Mouse (Mus musculus) cerebellum, adult 2 months (tissue): Measurements from ENCODE around the gene Ncoa5. TPM values are rescaled to one million over a fixed set of nuclear protein-coding genes. Genes with fewer than 3 reads are reported as not detected.
A peak's percentile ranks its signal among the peaks of the same experiment; 100 is the strongest.

Experiments used
- DNase-seq, 2 experiments: peaks; one replicate each; pipeline ENCODE4 v3.0.0; 2021
- H3K27ac ChIP-seq: fragments of 200-500 bp; 2 replicates; pipeline ENCODE4 v1.5.1; 2012; ENCODE audit warnings: low read length, control low read depth, inconsistent platforms; ENCODE audit not compliant: insufficient read depth
- H3K27me3 ChIP-seq: fragments of 200-500 bp; 2 replicates; pipeline ENCODE4 v1.6.1; 2012; ENCODE audit warnings: inconsistent platforms, mild to moderate bottlenecking, low read length, moderate library complexity; ENCODE audit not compliant: control insufficient read depth, insufficient read depth
- H3K4me1 ChIP-seq: fragments of 200-500 bp; 2 replicates; pipeline ENCODE4 v1.6.1; 2011; ENCODE audit warnings: low read length; ENCODE audit not compliant: control insufficient read depth, insufficient read depth
- H3K4me3 ChIP-seq: fragments of 200-500 bp; replicated peaks from 2 replicates; pipeline ENCODE3; 2011; ENCODE audit warnings: mild to moderate bottlenecking, low read depth, low read length, control low read depth; ENCODE audit not compliant: insufficient read depth
- CTCF ChIP-seq: fragments of 200-500 bp; IDR thresholded peaks from 2 replicates; pipeline ENCODE4 v1.5.1; 2011; ENCODE audit warnings: low read depth, mild to moderate bottlenecking, control low read depth, low read length, moderate library complexity, borderline replicate concordance; ENCODE audit not compliant: insufficient read depth
- POLR2A ChIP-seq: fragments of 200-500 bp; IDR thresholded peaks from 2 replicates; pipeline ENCODE4 v1.6.1; 2011; ENCODE audit warnings: low read length, control low read depth, borderline replicate concordance; ENCODE audit not compliant: insufficient read depth
- WGBS: fragments of 180-500 bp; shearing (Covaris S2); methylation state at CpG from one replicate; pipeline ENCODE4 v1.1.7; 2018; 5-methylcytosine and 5-hydroxymethylcytosine counted together
- polyA plus RNA-seq: library from polyadenylated mRNA; depleted of rRNA; stranded (reverse); fragments of >200 nt; gene quantifications from 2 replicates; pipeline ENCODE4 v1.2.3, GENCODE M21; 2012

The Ncoa5 gene
- polyA plus RNA-seq, 1 experiment = 54.9 TPM

DNA sequence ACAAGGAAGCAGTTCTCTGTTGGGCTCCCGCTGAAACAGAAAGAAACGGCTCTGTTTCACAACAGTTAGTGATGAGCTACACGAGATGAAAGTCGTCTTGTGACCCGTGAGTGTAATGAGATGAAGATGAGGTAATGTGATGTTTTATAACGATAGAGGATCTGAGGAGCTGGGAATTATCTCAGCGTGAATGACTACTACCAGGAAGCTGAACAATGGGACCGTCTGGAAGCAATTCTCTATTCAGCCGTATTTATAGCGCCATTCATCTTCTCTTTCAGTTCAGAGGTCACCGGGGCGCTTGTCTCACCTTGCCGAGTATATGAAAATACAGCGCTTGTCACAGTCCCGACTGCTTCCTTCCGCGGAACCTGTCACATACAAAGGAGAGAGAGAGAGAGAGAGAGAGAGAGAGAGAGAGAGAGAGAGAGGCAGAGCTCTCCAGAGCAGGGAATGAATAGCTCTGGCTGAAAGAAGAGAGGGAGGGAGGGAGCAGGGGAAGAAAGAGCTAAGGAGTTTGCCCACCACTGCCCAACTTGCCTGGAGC lies 8.5 kb upstream of the Ncoa5 start:
- TF ChIP-seq CTCF (no peak), POLR2A (no peak)
- WGBS = 7% methylated on average over 17 of the region's 17 CpGs
- peak in 1 of 2 experiments; percentile 12 for DNase-seq
- Histone ChIP-seq H3K4me3 (peak overlapping the region; percentile 22), H3K27ac (no peak overlapping the region), H3K27me3 (no peaks in the 10 kb centered on the region), H3K4me1 (no peaks in the 10 kb centered on the region)

DNA sequence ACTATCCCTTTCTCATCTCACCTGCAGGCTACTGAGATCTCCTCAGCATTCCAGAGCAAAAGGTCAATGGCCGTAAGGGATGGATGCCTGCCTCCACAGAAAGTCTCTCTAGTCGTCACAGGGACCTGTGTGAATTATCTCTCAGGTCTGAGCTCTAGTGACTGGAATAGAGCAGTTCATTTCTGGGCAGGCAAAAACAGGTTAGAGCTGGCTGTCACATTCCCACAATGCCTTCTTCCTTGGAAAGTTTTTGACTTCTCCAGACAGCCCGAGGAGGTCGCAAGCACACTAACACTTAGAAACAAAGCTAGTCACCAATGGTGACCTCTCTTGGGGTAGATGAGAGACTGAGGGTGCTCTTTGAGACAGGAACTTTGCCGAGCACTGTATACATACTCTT lies 7.5 kb upstream of the Ncoa5 start:
- Histone ChIP-seq H3K4me3 (no peak overlapping the region), H3K4me1 (no peaks in the 10 kb centered on the region), H3K27ac (no peak overlapping the region), H3K27me3 (no peaks in the 10 kb centered on the region)
- TF ChIP-seq CTCF = no peak
- TF ChIP-seq POLR2A = no peak
- 93% methylated on average over 5 of the region's 5 CpGs for WGBS
- no peak for DNase-seq

DNA sequence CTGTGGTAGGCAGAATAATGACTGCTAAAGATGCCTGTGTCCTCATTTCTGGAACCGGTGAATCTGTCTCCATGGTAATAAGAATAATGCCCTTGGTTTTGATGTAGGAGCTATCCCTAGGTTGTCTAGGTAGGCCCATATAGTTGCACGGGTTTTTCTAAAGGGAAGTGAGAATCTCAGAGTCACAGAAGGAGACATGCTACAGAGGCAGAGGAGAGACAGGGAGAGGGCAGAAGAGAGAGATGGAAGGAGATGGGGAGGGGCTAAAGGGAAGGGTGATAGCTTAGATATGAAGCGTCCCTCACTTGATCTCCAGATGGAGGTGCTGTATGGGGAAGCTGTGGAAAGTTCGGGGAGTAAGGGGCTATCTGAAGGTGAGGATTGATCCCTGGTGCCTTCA lies 2.7 kb upstream of the Ncoa5 start:
- DNase-seq = no peak
- TF ChIP-seq CTCF (no peak), POLR2A (no peak)
- Histone ChIP-seq H3K4me1 (peaks cover 4% of the 10 kb centered on the region; the same call in 1 of the 2 replicates), H3K4me3 (no peak overlapping the region), H3K27me3 (no peaks in the 10 kb centered on the region), H3K27ac (no peak overlapping the region)
- 72% methylated on average over 4 of the region's 4 CpGs for WGBS

DNA sequence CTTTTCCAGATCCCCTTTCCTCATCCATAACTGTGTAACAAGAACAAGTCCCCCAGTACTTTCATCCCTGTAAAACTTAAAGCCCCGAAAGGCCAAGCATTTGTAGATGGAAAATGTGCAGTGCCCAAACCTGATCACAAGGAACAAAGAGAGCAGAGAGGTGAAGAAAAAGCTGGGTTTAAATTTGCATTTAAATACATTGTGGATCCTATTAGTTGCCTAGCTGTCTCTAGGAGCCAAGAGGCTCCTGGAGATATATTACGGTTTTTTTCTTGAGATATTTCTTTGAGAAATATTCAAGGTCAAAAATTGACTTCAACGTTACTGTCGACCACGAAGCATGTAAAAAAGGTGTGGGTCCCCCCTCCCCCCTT lies 378 bp upstream of the Ncoa5 start:
- Histone ChIP-seq H3K27ac (no peak overlapping the region), H3K27me3 (no peaks in the 10 kb centered on the region), H3K4me1 (peaks cover 4% of the 10 kb centered on the region; the same call in 1 of the 2 replicates), H3K4me3 (peak overlapping the region; percentile 87)
- TF ChIP-seq CTCF (no peak), POLR2A (no peak)
- WGBS = 16% methylated on average over 5 of the region's 5 CpGs
- DNase-seq = no peak

DNA sequence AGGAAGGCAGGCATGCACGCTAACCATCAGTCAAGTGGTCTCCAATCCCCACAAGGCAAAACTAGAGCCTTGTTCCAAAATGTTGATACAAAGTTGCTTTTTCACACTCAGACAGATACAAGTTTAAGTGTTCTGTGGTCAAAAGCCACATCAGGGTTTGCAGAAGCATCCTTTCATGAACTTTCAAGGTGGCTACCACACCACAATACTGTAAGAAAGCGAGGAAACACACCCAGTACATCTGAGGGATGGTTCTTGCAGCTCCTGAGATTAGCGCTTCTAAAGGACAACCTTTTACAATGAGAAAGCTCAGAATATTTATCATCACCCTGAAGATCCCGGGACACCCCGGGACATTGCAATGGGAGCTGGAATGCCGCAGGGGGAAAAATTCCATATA lies 1.4 kb downstream of the Ncoa5 start:
- 26% methylated on average over 6 of the region's 6 CpGs for WGBS
- H3K27ac ChIP-seq = no peak overlapping the region
- no peak for TF ChIP-seq POLR2A
- no peak for TF ChIP-seq CTCF
- peaks cover 11% of the 10 kb centered on the region; the same call in 1 of the 2 replicates for H3K4me1 ChIP-seq
- H3K27me3 ChIP-seq = no peaks in the 10 kb centered on the region
- DNase-seq = no peak
- H3K4me3 ChIP-seq = peak overlapping the region; percentile 87

DNA sequence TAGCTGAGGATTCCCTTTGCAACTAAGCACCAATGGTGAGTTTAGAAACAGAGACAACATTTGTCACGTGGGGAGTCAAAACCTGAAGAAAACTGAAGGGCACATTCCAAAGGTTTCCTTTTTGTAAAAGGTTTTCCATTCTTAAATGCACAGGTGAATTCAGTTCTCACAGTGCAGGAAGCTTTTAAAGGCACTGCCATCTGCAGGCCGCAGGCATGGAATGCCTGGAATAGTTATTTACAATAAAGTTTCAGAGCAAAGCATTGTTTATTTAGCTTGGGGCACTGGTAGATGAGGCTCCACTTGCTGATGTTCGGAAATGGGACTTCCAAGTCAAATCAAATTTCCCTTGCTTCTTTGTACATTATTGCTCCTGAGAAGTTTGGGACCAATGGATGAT lies 2.1 kb downstream of the Ncoa5 start:
- Histone ChIP-seq H3K27me3 (no peaks in the 10 kb centered on the region), H3K4me3 (no peak overlapping the region), H3K4me1 (peaks cover 11% of the 10 kb centered on the region; the same call in 1 of the 2 replicates), H3K27ac (no peak overlapping the region)
- 27% methylated on average over 3 of the region's 3 CpGs for WGBS
- TF ChIP-seq CTCF (peak; percentile 46), POLR2A (no peak)
- DNase-seq = peak in 1 of 2 experiments; percentile 27

DNA sequence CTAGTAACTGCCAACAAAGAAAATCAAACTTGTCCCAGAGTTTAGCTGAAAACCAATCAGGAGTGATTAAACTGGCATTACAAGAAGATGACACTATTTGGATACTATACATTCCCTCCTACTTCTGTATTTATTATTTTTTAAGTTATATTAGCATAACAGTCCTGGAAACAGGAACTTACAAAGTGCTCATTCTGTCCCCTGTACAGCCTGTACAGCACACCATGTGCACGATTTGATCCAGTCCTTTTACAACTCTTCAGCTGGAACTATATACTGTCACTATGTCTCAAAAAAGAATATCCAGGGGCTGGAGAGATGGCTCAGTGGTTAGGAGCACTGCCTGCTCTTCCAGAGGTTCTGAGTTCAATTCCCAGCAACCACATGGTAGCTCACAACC lies 7.5 kb downstream of the Ncoa5 start:
- WGBS = 50% methylated on average over 1 of the region's 1 CpGs
- no peak for DNase-seq
- Histone ChIP-seq H3K27ac (no peak overlapping the region), H3K4me1 (peaks cover 9% of the 10 kb centered on the region; the same call in 1 of the 2 replicates), H3K27me3 (no peaks in the 10 kb centered on the region), H3K4me3 (no peak overlapping the region)
- TF ChIP-seq POLR2A (no peak), CTCF (no peak)

DNA sequence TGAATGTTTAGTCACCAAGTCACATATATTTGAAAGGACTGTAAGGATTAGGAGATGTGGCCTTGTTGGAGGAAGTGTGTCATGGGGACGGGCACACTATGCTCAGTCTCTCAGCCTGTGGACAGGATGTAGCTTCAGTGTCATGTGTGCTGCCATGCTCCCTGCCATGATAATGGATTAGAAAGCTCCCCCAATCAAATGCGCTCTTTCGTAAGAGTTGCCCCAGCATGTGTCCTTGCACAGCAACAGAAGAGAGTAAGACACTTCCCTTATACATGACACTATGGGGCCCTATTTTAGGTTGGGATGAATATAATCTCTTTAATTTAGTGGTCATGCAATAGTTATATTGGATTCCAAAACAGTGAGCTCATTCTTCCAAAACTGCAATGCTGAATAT lies 14.2 kb downstream of the Ncoa5 start:
- no peak overlapping the region for H3K4me3 ChIP-seq
- no peak for DNase-seq
- no peak overlapping the region for H3K27ac ChIP-seq
- peaks cover 2% of the 10 kb centered on the region; the same call in 1 of the 2 replicates for H3K4me1 ChIP-seq
- WGBS = 57% methylated on average over 3 of the region's 3 CpGs
- no peaks in the 10 kb centered on the region for H3K27me3 ChIP-seq
- no peak for TF ChIP-seq POLR2A
- TF ChIP-seq CTCF = no peak

DNA sequence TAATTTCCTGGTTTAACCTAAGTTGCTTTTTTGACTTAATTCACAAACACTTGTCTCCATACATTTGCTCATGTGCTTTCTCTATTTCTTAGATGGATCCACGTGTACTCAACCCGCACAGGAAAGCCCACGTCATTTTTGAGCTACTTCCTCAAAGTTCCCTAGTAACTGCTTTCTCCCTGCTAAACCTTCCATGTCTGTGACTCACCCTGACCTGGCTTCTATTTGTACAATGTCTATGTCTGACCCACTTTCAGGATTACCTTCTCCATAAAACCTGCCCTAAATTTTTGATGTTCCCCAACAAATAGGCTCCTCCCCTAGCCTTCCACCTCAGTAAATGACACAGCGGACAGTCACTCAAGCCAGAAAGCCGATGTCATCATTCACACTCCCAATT lies 19.7 kb downstream of the Ncoa5 start:
- no peak overlapping the region for H3K4me3 ChIP-seq
- DNase-seq = peak in 1 of 2 experiments; percentile 17
- no peaks in the 10 kb centered on the region for H3K27me3 ChIP-seq
- no peak overlapping the region for H3K27ac ChIP-seq
- H3K4me1 ChIP-seq = no peaks in the 10 kb centered on the region
- TF ChIP-seq CTCF = no peak
- no peak for TF ChIP-seq POLR2A
- 82% methylated on average over 5 of the region's 5 CpGs for WGBS
